Mouse (Mus musculus): ENCODE data around the gene Pheta1.
A peak's percentile ranks its signal among the peaks of the same experiment; 100 is the strongest.

The Pheta1 gene

GRCm38 (mm10) chr5:121889819-121890362 is 41.1 kb downstream of the Pheta1 start:
- no peak for DNase-seq (ENCODE audit: low spot score in 2 of 2)

- DNase-seq (ENCODE audit: low spot score in 2 of 2), result no peak
Measured at GRCm38 (mm10) chr5:121890925-121891324, 42.1 kb downstream of the Pheta1 start.

- peak; percentile 86 to 91 for DNase-seq (ENCODE audit: low spot score in 2 of 2)
Measured at GRCm38 (mm10) chr5:121892281-121892680, 43.5 kb downstream of the Pheta1 start.

GRCm38 (mm10) chr5:121893581-121893980 is 44.8 kb downstream of the Pheta1 start:
- DNase-seq (ENCODE audit: low spot score in 2 of 2), result no peak

GRCm38 (mm10) chr5:121894647-121895046 is 45.9 kb downstream of the Pheta1 start:
- no peak for DNase-seq (ENCODE audit: low spot score in 2 of 2)

GRCm38 (mm10) chr5:121895117-121895756 is 46.5 kb downstream of the Pheta1 start:
- DNase-seq (ENCODE audit: low spot score in 2 of 2), result no peak

- no peak for DNase-seq (ENCODE audit: low spot score in 2 of 2)
Measured at GRCm38 (mm10) chr5:121902809-121903745, 54.3 kb downstream of the Pheta1 start.

Measured in right cerebral cortex, postnatal 36 days (tissue).